Mouse (Mus musculus): ENCODE data around the gene Tiam1.

The Tiam1 gene

GRCm38 (mm10) chr16:89890515-89891189 lies 252.9 kb downstream of the Tiam1 start:
- no peak for DNase-seq (ENCODE audit: extremely low spot score, low read depth, low spot score)

- no peak for DNase-seq (ENCODE audit: extremely low spot score, low read depth, low spot score)
Measured at GRCm38 (mm10) chr16:89889890-89890462, 253.6 kb downstream of the Tiam1 start.

GRCm38 (mm10) chr16:89886561-89886960 lies 257.0 kb downstream of the Tiam1 start:
- no peak for DNase-seq (ENCODE audit: extremely low spot score, low read depth, low spot score)

DNA sequence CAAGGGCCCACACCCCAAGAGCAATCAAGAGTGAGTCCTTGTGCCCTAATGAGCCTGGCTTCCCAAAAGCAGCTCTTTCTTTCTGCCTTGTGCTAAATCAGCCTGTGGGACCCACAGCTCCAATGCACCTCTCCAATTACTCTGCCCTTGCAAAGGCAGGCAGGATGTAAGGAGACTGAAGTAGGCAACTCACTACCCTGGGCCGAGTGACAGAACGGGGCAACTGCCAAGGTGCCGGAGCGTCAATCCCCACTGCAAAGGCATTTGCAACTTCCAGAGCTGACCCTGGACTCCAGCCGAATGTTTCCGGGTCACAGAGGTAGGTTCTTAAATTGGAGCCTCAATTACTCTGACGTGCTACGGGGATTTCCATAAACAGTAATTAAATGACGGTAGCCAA lies 257.9 kb downstream of the Tiam1 start:
- no peak for DNase-seq (ENCODE audit: extremely low spot score, low read depth, low spot score)

- no peak for DNase-seq (ENCODE audit: extremely low spot score, low read depth, low spot score)
Measured at GRCm38 (mm10) chr16:89883897-89884296, 259.7 kb downstream of the Tiam1 start.

DNA sequence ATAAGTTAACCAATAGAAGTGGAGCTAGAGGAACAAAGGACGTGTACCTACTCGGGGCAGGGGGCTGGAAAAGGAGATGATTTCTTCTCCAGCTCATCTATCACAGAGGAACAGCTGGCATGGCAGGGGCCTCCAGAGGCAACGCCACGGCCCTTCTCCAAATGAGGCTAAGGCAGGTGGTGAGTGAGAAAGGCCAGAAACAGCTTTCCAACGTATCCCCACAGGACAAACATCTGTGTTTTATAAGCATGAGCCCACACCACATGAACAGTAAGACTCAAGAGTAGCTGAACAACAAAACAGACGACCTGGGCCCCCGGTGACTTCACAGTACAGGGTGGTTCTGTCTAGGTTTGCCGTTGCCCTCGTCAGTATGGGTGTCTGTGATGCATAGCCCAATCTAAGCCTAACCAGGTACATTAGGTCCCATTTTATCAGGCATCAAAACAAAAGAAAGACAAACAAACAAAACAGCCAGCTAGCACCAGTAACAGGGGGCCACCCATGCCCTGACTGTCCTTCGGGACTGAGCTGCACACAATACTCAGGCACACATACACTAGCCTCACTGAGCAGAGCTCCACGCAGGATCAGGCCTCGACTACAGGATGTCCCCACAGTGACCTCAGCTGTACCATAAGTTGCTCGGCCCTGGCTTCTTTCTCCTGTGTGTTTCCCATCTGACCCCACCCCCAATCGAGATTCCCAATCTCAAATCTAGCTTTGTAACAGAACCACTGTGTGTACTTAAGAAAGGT lies 260.9 kb downstream of the Tiam1 start:
- DNase-seq (ENCODE audit: extremely low spot score, low read depth, low spot score): no peak

GRCm38 (mm10) chr16:89877206-89877605 lies 266.4 kb downstream of the Tiam1 start:
- DNase-seq (ENCODE audit: extremely low spot score, low read depth, low spot score): no peak

DNA sequence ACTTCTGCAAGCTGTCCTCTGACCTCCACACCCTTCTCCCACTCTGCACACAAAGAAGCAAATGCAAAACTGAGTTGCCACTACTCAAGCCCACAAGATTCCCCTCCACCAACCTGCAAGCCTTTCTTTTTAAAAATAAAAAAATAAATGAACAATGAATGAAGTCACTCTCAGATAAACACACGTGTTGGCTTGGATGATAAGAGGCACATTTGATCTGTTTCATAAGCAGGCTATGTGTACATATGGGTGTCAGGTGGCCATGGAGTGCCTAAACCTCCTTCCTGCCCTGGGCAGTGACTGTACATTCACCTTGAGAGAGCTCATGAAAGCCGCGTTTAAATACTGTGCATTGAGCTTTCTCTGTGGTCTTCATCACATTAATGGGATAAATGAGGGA lies 267.5 kb downstream of the Tiam1 start:
- no peak for DNase-seq (ENCODE audit: extremely low spot score, low read depth, low spot score)

DNA sequence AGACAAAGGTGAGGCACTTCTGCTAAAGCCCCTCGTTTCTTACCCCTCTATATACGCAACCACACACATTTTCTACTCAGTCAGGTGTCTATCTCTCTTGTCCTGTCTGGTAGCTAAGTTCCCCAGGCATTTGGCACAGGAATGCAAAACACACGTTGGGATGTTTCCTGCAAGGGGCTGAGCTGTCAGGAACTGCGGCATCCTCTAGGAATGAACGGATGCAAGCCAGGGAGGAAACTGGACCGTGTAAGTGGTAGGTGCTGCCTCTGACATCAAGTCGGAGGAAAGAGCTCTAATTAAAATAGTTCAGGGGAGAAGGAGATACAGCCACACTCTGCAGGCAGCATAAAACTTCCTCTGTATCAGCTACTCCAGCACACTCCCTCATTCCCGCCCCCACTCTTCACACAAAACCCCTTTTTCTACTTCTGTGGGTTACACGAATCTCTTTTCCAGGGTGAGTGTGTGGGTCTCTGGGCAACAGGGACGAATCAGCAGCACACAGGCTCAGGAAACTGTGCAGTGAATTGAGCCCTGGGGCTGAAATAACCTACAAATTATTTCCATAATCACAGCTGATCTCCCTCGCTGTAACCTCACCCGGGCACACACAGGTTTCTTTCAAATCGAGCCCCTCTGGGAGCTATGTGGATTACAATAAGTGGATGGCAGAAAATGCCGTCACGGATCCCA lies 269.4 kb downstream of the Tiam1 start:
- DNase-seq (ENCODE audit: extremely low spot score, low read depth, low spot score): no peak

DNA sequence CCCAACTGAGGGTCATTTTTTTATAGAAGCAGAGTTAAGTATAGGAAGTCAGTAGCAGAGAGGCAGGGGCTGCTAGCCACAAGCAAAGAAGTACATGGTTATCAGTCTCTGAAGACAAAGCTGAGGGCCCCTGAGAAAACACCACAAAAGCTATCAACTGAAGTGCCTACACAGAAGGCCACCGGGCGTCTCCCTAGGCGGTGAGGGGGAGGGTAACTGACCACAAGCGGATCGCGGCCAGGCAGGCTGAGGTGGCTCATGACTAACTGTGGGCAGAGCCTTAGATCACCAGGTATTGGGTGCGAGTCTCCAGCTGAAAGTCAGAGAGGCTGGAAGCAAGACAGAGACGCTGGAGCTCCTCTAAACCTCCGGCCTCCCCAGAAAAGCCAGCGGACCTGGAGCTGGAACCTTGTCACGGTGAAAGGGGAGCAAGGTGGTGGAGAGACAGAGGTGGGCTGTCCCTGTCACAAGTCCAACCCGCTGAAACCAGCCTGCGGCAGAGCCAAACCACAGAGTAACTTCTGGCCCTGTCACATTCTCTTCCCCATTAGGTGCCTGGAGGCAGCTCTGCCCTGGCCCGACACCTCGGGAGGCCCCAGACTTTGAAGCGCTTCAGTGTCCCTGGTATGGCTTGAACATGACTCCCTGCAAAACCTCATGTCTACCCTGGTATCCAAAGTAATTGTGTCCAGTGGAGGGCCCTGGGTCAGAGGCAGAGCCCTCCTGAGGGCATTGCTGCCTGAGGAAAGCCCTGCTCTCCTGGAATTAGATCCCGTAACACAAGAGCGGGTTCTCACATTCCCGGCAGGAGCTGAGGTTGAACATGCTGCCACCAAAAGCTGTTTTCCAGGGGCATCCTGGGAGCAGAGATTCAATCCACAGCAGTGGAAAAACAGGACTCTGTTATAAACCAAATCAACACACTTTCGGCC lies 271.3 kb downstream of the Tiam1 start:
- DNase-seq (ENCODE audit: extremely low spot score, low read depth, low spot score): no peak

DNA sequence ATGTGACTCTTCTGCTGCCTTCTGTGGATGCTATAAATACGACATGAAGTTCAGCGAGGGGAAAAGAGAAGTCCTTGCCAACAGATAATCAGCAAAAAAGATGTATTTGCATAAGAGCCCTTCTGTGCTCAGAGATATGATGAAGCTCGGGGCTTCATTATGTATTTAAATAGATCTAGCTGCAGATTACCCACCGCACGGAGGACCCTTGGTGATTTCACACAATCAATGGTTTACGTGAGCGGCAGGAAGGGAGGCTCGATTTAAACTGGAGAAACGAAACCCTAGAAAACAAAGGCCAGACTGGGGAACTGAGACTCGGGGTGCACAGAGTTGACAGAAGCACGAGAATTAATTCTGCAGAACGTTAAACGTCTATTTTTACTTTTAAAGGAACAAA lies 272.2 kb downstream of the Tiam1 start:
- DNase-seq (ENCODE audit: extremely low spot score, low read depth, low spot score): no peak

GRCm38 (mm10) chr16:89870059-89870458 lies 273.5 kb downstream of the Tiam1 start:
- no peak for DNase-seq (ENCODE audit: extremely low spot score, low read depth, low spot score)

DNA sequence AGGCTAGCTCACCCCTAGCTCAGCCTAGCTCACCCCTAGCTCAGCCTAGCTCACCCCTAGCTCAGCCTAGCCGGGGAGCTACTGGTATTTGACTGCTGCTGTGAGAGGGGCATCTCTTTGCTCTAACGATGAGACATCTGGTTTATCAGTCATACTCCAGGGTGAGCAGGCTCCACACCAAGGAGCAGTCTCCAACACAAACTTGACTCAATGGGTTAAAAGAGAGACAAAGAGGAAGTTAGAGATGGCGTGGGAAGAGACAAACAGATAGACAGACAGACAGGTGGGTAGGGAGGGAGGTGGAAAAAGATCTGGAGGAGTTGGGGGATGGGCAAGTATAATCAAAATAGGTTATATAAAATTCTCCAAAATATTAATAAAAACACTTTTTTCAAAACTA lies 275.1 kb downstream of the Tiam1 start:
- no peak for DNase-seq (ENCODE audit: extremely low spot score, low read depth, low spot score)

DNA sequence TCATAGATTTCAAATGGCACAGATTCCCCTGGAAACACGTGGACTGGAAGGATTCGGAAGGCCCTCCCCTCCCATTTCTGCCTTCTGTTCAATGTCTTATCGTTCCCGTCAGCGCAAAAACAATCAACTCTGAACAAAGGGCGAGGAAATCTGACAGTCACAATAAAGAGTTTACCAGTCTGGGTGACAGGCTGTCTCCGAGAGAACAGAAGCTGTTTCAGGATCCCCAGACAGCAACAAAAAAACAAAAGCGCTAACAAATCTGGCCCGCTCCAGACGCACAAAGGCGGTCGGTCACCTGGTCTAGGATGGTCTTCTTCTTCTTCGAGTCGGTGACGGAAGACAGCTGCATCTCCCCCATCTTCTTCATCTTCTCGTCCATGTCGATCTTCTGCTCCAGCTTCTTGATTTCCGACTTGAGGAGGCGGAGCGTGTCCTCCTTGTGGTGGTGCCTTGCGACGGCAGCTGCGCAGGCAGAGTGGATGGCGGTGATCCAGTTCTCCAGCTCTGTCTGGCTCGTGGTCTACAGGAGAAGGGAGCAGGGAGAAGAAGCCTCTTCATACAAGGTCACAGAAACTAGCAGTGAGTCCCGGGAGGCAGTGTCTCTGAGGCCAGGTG lies 276.2 kb downstream of the Tiam1 start:
- no peak for DNase-seq (ENCODE audit: extremely low spot score, low read depth, low spot score)

DNA sequence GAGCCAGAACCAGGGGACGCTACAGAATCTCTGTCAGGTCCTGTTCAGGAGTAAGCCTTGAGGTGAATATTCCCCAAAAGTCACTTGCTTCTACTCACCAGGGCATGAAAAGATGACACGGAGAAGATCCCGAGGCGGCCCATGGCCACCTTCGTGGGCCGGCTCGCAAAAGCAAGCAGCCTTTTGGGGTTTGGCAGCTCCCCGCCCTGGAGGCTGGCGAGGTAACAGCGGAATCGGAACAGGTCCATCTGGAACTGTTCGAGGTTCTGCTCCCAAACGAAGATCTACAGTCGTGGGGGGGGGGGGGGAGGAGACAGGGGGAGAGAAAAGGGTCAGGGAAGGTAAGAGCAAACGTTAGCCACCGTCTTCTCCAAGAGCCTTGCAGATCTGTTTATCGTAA lies 278.4 kb downstream of the Tiam1 start:
- DNase-seq (ENCODE audit: extremely low spot score, low read depth, low spot score): no peak

- DNase-seq (ENCODE audit: extremely low spot score, low read depth, low spot score): no peak
Measured at GRCm38 (mm10) chr16:89864710-89865109, 278.9 kb downstream of the Tiam1 start.

- DNase-seq (ENCODE audit: extremely low spot score, low read depth, low spot score): no peak
Measured at GRCm38 (mm10) chr16:89863264-89863663, 280.3 kb downstream of the Tiam1 start.

- DNase-seq (ENCODE audit: extremely low spot score, low read depth, low spot score): no peak
Measured at GRCm38 (mm10) chr16:89861531-89861930, 282.0 kb downstream of the Tiam1 start.

- no peak for DNase-seq (ENCODE audit: extremely low spot score, low read depth, low spot score)
Measured at GRCm38 (mm10) chr16:89860708-89861107, 282.9 kb downstream of the Tiam1 start.

DNA sequence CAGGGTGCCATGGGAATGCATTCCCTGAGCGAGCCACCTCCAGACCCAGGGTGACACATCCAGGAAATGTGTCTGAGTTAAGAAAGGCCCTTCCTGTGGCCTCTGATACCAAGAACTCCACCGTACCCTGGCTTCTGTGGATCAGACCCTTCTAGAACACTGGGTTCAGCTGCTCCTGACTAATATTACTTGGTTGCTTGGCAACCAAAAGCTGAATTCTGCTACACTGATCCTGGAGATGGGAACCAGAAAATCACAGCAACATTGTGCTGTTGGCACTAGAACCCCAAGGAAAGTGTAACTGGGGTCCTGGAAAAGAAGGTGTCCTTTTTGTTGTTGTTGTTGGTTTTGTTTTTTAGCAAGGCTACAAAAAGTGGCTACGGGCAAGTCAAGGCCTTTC lies 285.9 kb downstream of the Tiam1 start:
- no peak for DNase-seq (ENCODE audit: extremely low spot score, low read depth, low spot score)

Measured in hindlimb bud, embryonic 11.5 days (tissue).